Mouse (Mus musculus) lung, postnatal 0 days (tissue): ENCODE data around the gene Mrrf.

Experiments used
- CTCF ChIP-seq: IDR thresholded peaks from 2 replicates; pipeline ENCODE4 v1.5.1; 2016; ENCODE audit warnings: antibody characterized with exemption, mild to moderate bottlenecking
- EP300 ChIP-seq: IDR thresholded peaks from 2 replicates; pipeline ENCODE4 v1.6.1; 2016; ENCODE audit warnings: antibody characterized with exemption, mild to moderate bottlenecking, control low read depth

DNA sequence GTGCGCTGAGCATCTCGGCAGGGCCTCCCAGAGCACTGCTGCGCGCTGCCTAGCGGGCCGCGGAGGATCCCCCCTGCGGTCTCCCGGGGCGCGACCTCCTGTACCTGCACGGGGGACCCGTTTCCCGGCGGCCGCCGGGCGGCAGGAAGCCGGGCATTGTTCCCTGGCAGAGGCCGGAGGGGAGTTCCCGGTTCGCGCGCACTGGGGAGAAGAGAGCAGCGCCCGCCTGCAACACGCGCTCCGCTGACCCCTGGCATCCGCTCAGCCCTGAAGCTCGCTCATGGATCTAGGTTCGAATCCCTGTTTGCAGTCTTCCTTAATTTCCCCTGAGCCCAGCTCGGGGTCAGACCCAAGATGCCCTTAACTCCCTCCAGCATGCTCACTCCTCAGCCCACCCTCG is 74.6 kb downstream of the Mrrf start:
- TF ChIP-seq CTCF (no peak), EP300 (no peak)
